Mouse (Mus musculus) olfactory bulb, adult 2 months (tissue): ENCODE measurements at regions not wholly inside any gene's neighbourhood (a gene's known extent, or its start where the extent isn't known, plus 50 kb on each side); places are given as distances from the start of the nearest gene placed in this dataset.

Source experiments
- CTCF ChIP-seq: fragments of 200-500 bp; IDR thresholded peaks from 2 replicates; pipeline ENCODE4 v1.5.1; 2012; ENCODE audit warnings: low read depth, mild to moderate bottlenecking, low read length, moderate library complexity; ENCODE audit not compliant: insufficient read depth
- POLR2A ChIP-seq: fragments of 200-500 bp; IDR thresholded peaks from 2 replicates; pipeline ENCODE4 v1.6.1; 2012; ENCODE audit warnings: mild to moderate bottlenecking, low read depth, low read length, moderate library complexity; ENCODE audit not compliant: insufficient read depth

DNA sequence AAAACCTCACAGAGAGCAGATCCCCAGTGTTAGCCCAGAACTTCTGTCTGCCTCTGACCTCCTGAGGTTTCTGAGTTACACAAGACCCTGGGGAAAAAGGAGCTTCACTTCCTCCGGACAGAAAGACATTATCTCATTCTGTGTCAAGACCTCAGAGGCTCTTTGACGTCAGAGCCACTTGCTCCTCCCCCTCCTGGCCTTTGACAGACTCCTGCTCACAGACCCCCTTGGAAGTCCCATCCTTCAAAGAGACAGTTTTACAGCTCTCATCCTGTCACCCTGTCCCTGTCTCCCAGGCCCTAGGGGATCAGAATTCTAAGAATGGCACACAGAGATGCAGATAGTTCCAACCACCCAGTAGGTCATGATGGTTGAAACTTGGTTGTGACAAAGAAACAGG is 206.2 kb upstream of the Tnp1 start:
- no peak for TF ChIP-seq CTCF
- TF ChIP-seq POLR2A, result no peak
